Mouse (Mus musculus) hindbrain, embryonic 12.5 days (tissue): Measurements from ENCODE around the gene Fam25c. TPM values are rescaled to one million over a fixed set of nuclear protein-coding genes. Genes with fewer than 3 reads are reported as not detected.
"Not testable (repeated sequence)": the region's sequence is repeated elsewhere in the genome, so short reads cannot be mapped to it uniquely, and the experiment has no call there.

ENCODE experiments used
- ATAC-seq: fragments of 200-750 bp; cut with Nextera tagmentation; 2 replicates; pipeline ENCODE4 v1.8.0; 2017; ENCODE audit warnings: moderate TSS enrichment; ENCODE audit not compliant: low FRiP score
- H3K27ac ChIP-seq: fragments of 300-500 bp; sonication (generic); 2 replicates; pipeline ENCODE4 v1.5.1; 2016; ENCODE audit warnings: mild to moderate bottlenecking
- H3K27me3 ChIP-seq: fragments of 300-500 bp; sonication (generic); 2 replicates; pipeline ENCODE4 v1.6.1; 2016; ENCODE audit warnings: mild to moderate bottlenecking
- H3K36me3 ChIP-seq: fragments of 300-500 bp; sonication (generic); 2 replicates; pipeline ENCODE4 v1.6.1; 2016; ENCODE audit warnings: mild to moderate bottlenecking
- H3K4me1 ChIP-seq: fragments of 300-500 bp; sonication (generic); 2 replicates; pipeline ENCODE4 v1.6.1; 2016
- H3K4me2 ChIP-seq: fragments of 300-500 bp; sonication (generic); replicated peaks from 2 replicates; pipeline ENCODE4 v1.6.1; 2016; ENCODE audit warnings: mild to moderate bottlenecking
- H3K4me3 ChIP-seq: fragments of 300-500 bp; sonication (generic); 2 replicates; pipeline ENCODE4 v1.5.1; 2016; ENCODE audit warnings: mild to moderate bottlenecking
- H3K9ac ChIP-seq: fragments of 300-500 bp; sonication (generic); 2 replicates; pipeline ENCODE4 v1.6.1; 2016; ENCODE audit warnings: mild to moderate bottlenecking, moderate library complexity
- H3K9me3 ChIP-seq: fragments of 300-500 bp; sonication (generic); replicated peaks from 2 replicates; pipeline ENCODE4 v1.6.1; 2016; ENCODE audit warnings: mild to moderate bottlenecking
- WGBS: fragments of 180-500 bp; shearing (Covaris S2); methylation state at CpG from one replicate; pipeline ENCODE4 v1.1.7; 2016; 5-methylcytosine and 5-hydroxymethylcytosine counted together
- polyA plus RNA-seq: library from polyadenylated mRNA; unstranded; fragments of >200 nt; fragmentation: Nextera tagmentation; extraction: Ambion mirVana; gene quantifications from 2 replicates; pipeline ENCODE4 v1.2.1, GENCODE M21; 2016

The Fam25c gene
- polyA plus RNA-seq, 1 experiment from 2014 or later = not detected

- no peaks in the 10 kb centered on the region for H3K36me3 ChIP-seq
- no peaks in the 10 kb centered on the region for H3K27me3 ChIP-seq
- no peak overlapping the region for H3K27ac ChIP-seq
- peaks cover 21% of the 10 kb centered on the region for H3K4me1 ChIP-seq
- H3K4me3 ChIP-seq = no peak overlapping the region
- H3K4me2 ChIP-seq = no peak overlapping the region
- no peaks in the 10 kb centered on the region for H3K9me3 ChIP-seq
- WGBS = 84% methylated on average over 5 of the region's 5 CpGs
- no peak for ATAC-seq
- H3K9ac ChIP-seq = no peak overlapping the region
Observed at GRCm38 (mm10) chr14:34375941-34376340, 20.7 kb upstream of the Fam25c start.

- ATAC-seq = no peak
- Histone ChIP-seq H3K9ac (0 out of 2 replicates have a peak within 1 kb of the TSS, but pooled peaks have one; percentile 10), H3K4me3 (peak within 1 kb of the TSS; percentile 13), H3K9me3 (no peaks in the 10 kb centered on the region), H3K27me3 (no peaks in the 10 kb centered on the region), H3K4me2 (peak within 1 kb of the TSS; percentile 21; the same call in 1 of the 2 replicates), H3K36me3 (no peaks in the 10 kb centered on the region), H3K4me1 (peaks cover 21% of the 10 kb centered on the region), H3K27ac (peak within 1 kb of the TSS; percentile 66)
- WGBS = 73% methylated on average over 13 of the region's 13 CpGs
Observed at GRCm38 (mm10) chr14:34375415-34375904, 20.2 kb upstream of the Fam25c start, which contains the start of gene Mmrn2. Gene Mmrn2 (plus strand): TSS chr14:34375465.

GRCm38 (mm10) chr14:34374577-34374976, 19.3 kb upstream of the Fam25c start, which contains the start of gene Sncg:
Gene Sncg (minus strand): TSS chr14:34374789.
- WGBS = 38% methylated on average over 10 of the region's 10 CpGs
- ATAC-seq = peak; percentile 61
- H3K27ac ChIP-seq = peak within 1 kb of the TSS; percentile 66
- peak within 1 kb of the TSS; percentile 13 for H3K4me3 ChIP-seq
- no peaks in the 10 kb centered on the region for H3K36me3 ChIP-seq
- no peaks in the 10 kb centered on the region for H3K9me3 ChIP-seq
- H3K9ac ChIP-seq = 0 out of 2 replicates have a peak within 1 kb of the TSS, but pooled peaks have one; percentile 10
- peaks cover 21% of the 10 kb centered on the region for H3K4me1 ChIP-seq
- H3K27me3 ChIP-seq = no peaks in the 10 kb centered on the region
- peak within 1 kb of the TSS; percentile 21; the same call in 1 of the 2 replicates for H3K4me2 ChIP-seq

GRCm38 (mm10) chr14:34373581-34373980, 18.3 kb upstream of the Fam25c start:
- peak overlapping the region; percentile 13; the same call in 1 of the 2 replicates for H3K4me3 ChIP-seq
- no peaks in the 10 kb centered on the region for H3K27me3 ChIP-seq
- no peak for ATAC-seq
- H3K27ac ChIP-seq = peak overlapping the region; percentile 66; the same call in 1 of the 2 replicates
- WGBS = 82% methylated on average over 6 of the region's 6 CpGs
- no peaks in the 10 kb centered on the region for H3K36me3 ChIP-seq
- H3K9ac ChIP-seq = no peak overlapping the region
- peak overlapping the region; percentile 21 for H3K4me2 ChIP-seq
- no peaks in the 10 kb centered on the region for H3K9me3 ChIP-seq
- peaks cover 15% of the 10 kb centered on the region for H3K4me1 ChIP-seq

GRCm38 (mm10) chr14:34372646-34373045, 17.4 kb upstream of the Fam25c start:
- H3K9me3 ChIP-seq = no peaks in the 10 kb centered on the region
- H3K4me2 ChIP-seq = peak overlapping the region; percentile 12; the same call in 1 of the 2 replicates
- no peaks in the 10 kb centered on the region for H3K27me3 ChIP-seq
- WGBS = 79% methylated on average over 6 of the region's 6 CpGs
- ATAC-seq = no peak
- no peaks in the 10 kb centered on the region for H3K36me3 ChIP-seq
- no peak overlapping the region for H3K9ac ChIP-seq
- peaks cover 8% of the 10 kb centered on the region for H3K4me1 ChIP-seq
- H3K27ac ChIP-seq = no peak overlapping the region
- H3K4me3 ChIP-seq = no peak overlapping the region

- Histone ChIP-seq H3K9ac (no peak overlapping the region), H3K36me3 (no peaks in the 10 kb centered on the region), H3K4me2 (peak overlapping the region; percentile 12; the same call in 1 of the 2 replicates), H3K9me3 (no peaks in the 10 kb centered on the region), H3K27ac (no peak overlapping the region), H3K4me1 (peaks cover 8% of the 10 kb centered on the region), H3K4me3 (no peak overlapping the region), H3K27me3 (no peaks in the 10 kb centered on the region)
- 75% methylated on average over 2 of the region's 2 CpGs for WGBS
- ATAC-seq = no peak
Observed at GRCm38 (mm10) chr14:34371763-34372162, 16.5 kb upstream of the Fam25c start.

- Histone ChIP-seq H3K36me3 (no peaks in the 10 kb centered on the region), H3K9me3 (no peaks in the 10 kb centered on the region), H3K9ac (no peak overlapping the region), H3K27ac (no peak overlapping the region), H3K4me1 (peaks cover 8% of the 10 kb centered on the region), H3K27me3 (no peaks in the 10 kb centered on the region), H3K4me2 (no peak overlapping the region), H3K4me3 (no peak overlapping the region)
- no peak for ATAC-seq
- 89% methylated on average over 3 of the region's 3 CpGs for WGBS
Observed at GRCm38 (mm10) chr14:34370921-34371320, 15.7 kb upstream of the Fam25c start.

- ATAC-seq = no peak
- no peak overlapping the region for H3K9ac ChIP-seq
- no peaks in the 10 kb centered on the region for H3K9me3 ChIP-seq
- no peak overlapping the region for H3K4me3 ChIP-seq
- H3K27me3 ChIP-seq = no peaks in the 10 kb centered on the region; the same call in 1 of the 2 replicates
- no peaks in the 10 kb centered on the region for H3K36me3 ChIP-seq
- H3K27ac ChIP-seq = no peak overlapping the region
- 54% methylated on average over 3 of the region's 3 CpGs for WGBS
- H3K4me2 ChIP-seq = no peak overlapping the region
- H3K4me1 ChIP-seq = peaks cover 8% of the 10 kb centered on the region
Observed at GRCm38 (mm10) chr14:34370203-34370602, 15.0 kb upstream of the Fam25c start.

- peaks cover 4% of the 10 kb centered on the region; the same call in 1 of the 2 replicates for H3K27me3 ChIP-seq
- no peak overlapping the region for H3K27ac ChIP-seq
- ATAC-seq = no peak
- H3K4me2 ChIP-seq = no peak overlapping the region
- no peaks in the 10 kb centered on the region for H3K36me3 ChIP-seq
- H3K9ac ChIP-seq = no peak overlapping the region
- H3K4me1 ChIP-seq = peaks cover 8% of the 10 kb centered on the region; the same call in 1 of the 2 replicates
- H3K4me3 ChIP-seq = no peak overlapping the region
- 92% methylated on average over 2 of the region's 2 CpGs for WGBS
- no peaks in the 10 kb centered on the region for H3K9me3 ChIP-seq
Observed at GRCm38 (mm10) chr14:34365147-34365507, 9.9 kb upstream of the Fam25c start.

- H3K27ac ChIP-seq, H3K36me3 ChIP-seq, H3K9me3 ChIP-seq, H3K27me3 ChIP-seq, H3K4me1 ChIP-seq, H3K9ac ChIP-seq: not testable (repeated sequence)
- peak overlapping the region; percentile 71 for H3K4me2 ChIP-seq
- peak overlapping the region; percentile 41 for H3K4me3 ChIP-seq
- WGBS = 75% methylated on average over 15 of the region's 15 CpGs
- peak; percentile 62 for ATAC-seq
Observed at GRCm38 (mm10) chr14:34364254-34365146, 9.3 kb upstream of the Fam25c start.

GRCm38 (mm10) chr14:34363490-34364253, 8.4 kb upstream of the Fam25c start:
- Histone ChIP-seq H3K9me3 (no peaks in the 10 kb centered on the region), H3K4me2 (peak overlapping the region; percentile 71), H3K27ac (no peak overlapping the region), H3K27me3 (peaks cover 4% of the 10 kb centered on the region; the same call in 1 of the 2 replicates), H3K4me3 (peak overlapping the region; percentile 41), H3K36me3 (no peaks in the 10 kb centered on the region), H3K4me1 (peaks cover 8% of the 10 kb centered on the region; the same call in 1 of the 2 replicates), H3K9ac (peak overlapping the region; percentile 63)
- 2% methylated on average over 32 of the region's 32 CpGs for WGBS
- peak; percentile 87 for ATAC-seq
